Mouse (Mus musculus): ENCODE data around the gene Prmt1.

Prmt1 gene

GRCm38 (mm10) chr7:45012824-45013223 is 26.5 kb upstream of the Prmt1 start:
- no peak for DNase-seq (ENCODE audit: low spot score)

- no peak for DNase-seq (ENCODE audit: low spot score)
Measured at GRCm38 (mm10) chr7:45012011-45012410, 25.6 kb upstream of the Prmt1 start.

DNA sequence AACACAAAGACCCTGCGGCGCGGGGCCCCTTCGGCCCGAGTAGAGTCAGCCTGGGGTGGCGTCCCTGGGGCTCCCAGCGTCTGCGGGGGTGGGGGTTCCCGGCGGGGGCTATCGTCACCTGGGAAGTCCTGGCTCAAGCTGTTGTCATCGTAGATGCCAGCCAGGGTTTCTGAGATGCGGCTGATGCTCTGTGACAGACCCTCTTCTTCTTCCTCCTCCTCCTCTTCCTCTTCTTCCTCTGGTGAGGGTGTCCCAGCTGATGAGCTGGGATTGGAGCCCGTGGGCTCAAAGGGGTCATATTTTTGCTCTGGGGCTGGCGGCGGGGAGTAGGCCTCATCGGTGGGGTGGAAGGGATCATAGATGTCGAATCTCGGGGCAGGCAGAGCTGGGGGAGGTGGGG is 22.0 kb upstream of the Prmt1 start:
- DNase-seq (ENCODE audit: low spot score): no peak

GRCm38 (mm10) chr7:45007846-45008245 is 21.5 kb upstream of the Prmt1 start:
- DNase-seq (ENCODE audit: low spot score): no peak

DNA sequence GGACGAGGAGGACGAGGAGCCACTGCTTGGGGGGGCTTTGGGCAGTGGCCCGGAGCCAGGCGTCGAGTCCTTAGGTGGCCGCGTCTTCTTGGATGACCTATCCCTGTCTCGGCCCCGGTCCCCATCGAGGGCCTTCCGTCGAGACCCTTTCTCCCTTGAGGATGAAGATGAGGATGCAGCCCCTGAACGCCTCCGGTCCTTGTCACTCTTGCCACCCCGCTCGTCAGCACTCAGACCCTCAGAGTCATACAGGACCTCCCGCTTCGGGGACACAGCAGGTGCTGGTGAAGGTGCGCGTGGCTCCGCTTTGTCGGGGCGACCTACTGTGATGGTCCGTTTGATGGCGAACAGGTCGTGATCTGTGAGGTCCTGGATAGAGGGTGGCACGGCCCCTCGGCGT is 20.8 kb upstream of the Prmt1 start:
- DNase-seq (ENCODE audit: low spot score): no peak

GRCm38 (mm10) chr7:45006503-45006902 is 20.1 kb upstream of the Prmt1 start:
- no peak for DNase-seq (ENCODE audit: low spot score)

- no peak for DNase-seq (ENCODE audit: low spot score)
Measured at GRCm38 (mm10) chr7:45005321-45005992, 19.1 kb upstream of the Prmt1 start.

DNA sequence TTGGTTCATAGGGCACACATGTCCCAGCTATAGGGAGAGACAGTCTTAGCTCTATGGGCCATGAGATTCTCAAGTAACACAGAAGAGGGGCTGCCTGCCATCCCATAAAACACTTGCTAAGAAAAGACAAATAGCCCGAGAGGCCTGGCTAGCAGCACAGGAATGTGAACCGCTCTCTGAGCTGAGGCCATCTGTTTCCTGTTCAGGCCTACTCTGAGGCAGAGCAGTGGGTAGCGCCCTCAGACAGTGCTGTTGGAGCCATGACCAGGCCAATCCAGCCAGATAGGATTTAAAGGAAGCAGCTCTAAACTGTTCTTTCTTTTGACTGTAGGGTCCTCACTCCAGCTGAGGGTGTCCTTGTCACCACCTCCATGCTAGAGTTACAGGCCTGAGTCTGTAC is 18.2 kb upstream of the Prmt1 start:
- DNase-seq (ENCODE audit: low spot score): no peak

DNA sequence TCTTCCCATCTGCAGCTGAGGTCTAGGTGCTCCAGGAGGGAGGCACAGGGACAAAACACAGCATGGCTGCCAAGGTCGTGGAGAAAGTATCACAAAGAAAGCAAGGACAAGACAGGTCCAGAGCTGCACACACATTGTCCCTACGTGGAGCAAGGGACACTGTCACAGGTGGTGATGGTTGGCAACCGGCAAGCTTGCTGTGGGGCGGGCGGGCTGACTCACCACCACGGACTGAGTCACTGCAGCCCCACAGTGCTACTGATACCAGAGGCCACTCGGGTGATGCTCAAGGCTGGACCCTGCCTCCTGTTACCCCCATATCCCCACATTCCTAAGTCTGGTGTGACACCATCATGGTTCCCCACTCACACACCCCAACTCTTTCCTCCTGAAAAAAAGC is 16.1 kb upstream of the Prmt1 start:
- DNase-seq (ENCODE audit: low spot score): no peak

GRCm38 (mm10) chr7:45000539-45001114 is 14.3 kb upstream of the Prmt1 start:
- no peak for DNase-seq (ENCODE audit: low spot score)

- no peak for DNase-seq (ENCODE audit: low spot score)
Measured at GRCm38 (mm10) chr7:44999753-45000152, 13.4 kb upstream of the Prmt1 start.

- DNase-seq (ENCODE audit: low spot score): no peak
Measured at GRCm38 (mm10) chr7:44998501-44998955, 12.2 kb upstream of the Prmt1 start, which contains the start of gene Bcl2l12. TSS of gene Bcl2l12 (minus strand) at chr7:44998712.

GRCm38 (mm10) chr7:44997940-44998428 is 11.6 kb upstream of the Prmt1 start:
- no peak for DNase-seq (ENCODE audit: low spot score)

DNA sequence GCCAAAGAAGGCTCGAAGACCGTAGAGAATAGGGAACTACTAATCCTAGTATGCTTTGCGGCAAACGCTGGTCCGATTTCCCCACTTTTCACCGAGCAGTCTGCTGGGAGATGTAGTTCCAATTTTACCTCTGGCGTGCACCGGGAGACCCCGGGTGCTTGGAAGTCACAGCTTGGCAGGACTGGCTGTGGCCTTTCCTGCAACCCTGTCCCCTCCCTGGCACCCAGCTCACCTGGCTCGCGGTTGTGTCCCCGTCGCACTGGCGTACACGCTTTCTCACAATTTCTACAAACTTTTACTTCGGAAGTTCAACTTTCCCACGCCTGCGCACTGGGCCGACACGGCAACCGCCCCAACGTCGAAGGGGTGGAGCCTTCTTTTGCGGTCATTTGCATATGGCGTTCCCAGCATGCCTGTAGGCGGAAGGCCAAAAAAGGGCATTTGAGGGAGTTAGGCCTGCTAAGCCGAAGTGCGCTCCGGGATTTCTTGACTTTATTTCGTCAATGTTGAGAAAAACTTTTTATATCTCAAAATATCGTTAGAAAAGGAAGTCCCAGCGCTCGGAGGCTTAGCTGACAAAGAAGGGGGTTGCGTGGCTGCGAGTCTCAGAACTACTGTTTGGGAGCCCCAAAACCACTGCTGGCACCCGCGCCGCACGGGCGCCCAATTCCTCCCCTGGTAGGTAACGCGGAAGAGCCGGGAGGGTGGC is 11.0 kb upstream of the Prmt1 start, which contains the start of gene Irf3:
Gene Irf3, plus strand, starts transcription at position 418 of the 709 bp plus-strand sequence.
- DNase-seq (ENCODE audit: low spot score): peak; percentile 93

DNA sequence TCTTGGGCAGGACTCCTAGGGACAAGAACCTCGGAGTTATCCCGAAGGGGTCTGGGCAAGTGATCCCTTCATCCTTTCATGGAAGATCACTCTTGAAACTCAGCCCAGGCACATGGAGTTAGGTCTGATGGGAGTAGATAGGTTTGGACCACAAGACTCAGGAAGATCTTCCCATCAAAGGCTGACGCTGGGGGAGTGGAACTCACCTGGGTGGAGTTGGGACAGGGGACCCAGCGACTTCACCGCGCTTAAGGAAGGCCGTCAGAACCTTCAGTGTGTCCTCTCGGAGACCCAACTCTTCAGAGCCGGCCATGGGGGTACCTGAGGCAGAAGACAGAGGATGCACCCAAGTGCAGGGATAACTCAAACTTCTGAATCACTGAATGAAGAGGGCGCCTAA is 10.3 kb upstream of the Prmt1 start:
- DNase-seq (ENCODE audit: low spot score): no peak

DNA sequence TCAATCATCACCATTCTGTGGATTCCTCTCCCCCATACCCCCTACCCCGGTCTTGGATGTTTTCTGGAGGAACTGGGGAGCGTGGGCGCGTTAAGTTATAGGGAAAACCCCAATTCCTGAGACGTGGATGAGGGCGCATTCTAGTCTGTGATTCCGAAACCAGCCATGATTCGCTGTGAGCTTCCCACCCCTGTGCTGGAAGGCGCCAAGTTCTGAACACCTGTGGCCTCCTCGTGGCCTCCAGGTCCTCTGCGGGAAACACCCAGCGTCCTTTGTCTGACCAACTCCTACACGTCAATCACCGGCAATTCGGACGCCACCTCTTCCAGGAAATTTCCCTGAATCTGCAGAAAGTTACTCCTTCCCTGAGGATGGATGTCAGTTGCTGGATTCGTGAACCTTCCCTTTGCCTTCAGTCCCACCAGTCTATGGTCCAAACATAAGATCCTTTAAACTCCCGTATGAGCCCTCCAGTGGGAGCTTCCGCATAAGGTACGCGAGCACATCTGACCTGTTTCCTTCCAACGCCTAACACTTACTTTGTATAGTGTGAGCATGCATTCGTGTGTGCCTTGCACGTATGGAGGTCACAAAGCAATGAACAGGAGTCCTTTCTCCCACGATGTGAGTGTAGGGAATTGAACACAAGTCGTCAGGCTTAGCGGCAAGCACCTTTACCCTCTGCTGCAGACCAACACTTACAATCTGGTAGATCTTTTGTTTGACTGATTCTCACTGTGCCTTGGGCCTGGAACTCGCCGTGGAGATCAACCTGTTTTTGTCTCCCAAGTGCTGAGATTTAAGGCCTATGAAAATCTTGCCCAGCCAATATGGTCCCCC is 731 bp upstream of the Prmt1 start:
- no peak for DNase-seq (ENCODE audit: low spot score)

DNA sequence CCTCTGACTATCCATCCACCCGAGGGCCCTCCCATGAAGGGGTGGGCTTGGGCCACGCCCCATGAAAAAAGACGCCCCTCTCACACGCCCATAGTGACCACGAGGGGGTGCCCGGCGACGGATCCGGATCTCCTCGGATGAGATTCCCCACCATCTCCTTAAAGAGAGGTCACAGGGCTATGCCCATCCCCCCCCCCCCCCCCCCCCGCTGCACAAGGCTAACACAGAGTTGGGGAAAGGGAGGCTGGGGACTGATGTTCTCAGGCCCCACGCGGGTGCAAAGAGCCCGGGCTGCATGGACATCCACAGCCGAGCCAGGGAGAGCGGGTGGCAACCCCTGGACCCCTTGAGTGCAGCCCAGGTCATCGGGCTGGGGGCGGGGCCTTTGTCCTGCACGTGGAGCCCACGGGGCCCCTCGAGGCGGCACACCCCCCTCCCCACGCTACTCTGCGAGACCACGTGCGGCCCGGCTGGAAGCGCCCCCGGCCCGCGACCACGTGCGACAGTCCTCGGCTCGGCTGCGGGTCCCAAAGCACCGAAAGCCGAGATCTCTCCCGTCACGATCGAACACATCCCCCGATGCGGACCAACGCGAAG is 675 bp downstream of the Prmt1 start:
- peak; percentile 33 for DNase-seq (ENCODE audit: low spot score)

DNA sequence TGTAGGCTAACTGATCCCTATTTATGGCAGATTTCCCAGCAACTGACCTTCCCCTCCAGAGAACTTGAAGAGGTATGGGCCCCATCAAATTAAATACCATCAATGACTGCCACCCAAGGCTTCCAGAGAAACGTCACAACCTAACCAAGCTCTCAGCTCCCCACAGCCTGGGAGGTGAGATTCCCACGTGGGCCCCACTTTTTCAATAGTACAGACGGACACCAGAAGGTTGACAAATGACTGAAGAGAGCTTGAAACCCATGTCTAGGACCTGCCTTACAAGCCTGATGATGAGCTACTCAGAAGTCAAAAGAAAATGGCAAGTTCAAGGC is 1.6 kb downstream of the Prmt1 start:
- no peak for DNase-seq (ENCODE audit: low spot score)

- DNase-seq (ENCODE audit: low spot score): no peak
Measured at GRCm38 (mm10) chr7:44983944-44984832, 2.2 kb downstream of the Prmt1 start.

DNA sequence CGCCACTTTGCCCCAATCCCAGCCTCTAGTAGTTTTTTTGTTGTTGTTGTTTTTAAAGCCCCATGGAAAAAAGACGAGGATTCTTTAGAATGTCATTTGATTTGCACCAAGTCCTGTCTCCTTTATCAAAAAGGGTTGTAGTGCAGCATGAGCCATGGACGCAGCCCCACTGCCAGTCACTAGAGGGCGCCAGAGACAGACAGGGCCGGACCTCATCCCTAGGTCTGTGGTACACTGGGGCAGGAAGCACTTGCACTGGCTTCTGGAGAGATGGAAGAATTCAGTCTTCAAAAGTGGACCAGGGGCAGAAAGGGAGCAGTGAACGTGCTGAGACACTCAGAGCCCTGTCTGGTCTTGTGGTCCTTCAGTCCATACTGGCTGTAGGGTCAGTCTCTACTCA is 3.3 kb downstream of the Prmt1 start:
- DNase-seq (ENCODE audit: low spot score): peak; percentile 75

DNA sequence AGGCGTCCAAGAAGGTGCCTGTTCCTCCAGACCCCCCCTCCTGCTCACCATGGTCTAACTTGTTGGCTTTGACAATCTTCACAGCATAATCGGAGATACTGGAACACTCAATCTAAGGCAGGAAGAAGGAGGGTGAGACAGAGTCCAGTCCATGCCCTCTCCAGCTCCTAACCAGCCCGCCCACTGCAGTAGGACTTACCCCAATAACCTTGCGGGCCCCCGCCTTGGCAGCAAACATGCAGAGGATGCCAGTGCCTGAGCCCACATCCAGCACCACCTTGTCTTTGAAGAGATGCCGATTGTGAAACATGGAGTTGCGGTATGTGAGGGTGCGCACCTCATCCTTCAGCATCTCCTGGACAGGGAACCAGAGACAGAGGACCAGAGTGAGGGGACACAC is 4.8 kb downstream of the Prmt1 start:
- no peak for DNase-seq (ENCODE audit: low spot score)
